Mouse (Mus musculus): ENCODE results near the gene Hoxa11.

Gene Hoxa11

DNA sequence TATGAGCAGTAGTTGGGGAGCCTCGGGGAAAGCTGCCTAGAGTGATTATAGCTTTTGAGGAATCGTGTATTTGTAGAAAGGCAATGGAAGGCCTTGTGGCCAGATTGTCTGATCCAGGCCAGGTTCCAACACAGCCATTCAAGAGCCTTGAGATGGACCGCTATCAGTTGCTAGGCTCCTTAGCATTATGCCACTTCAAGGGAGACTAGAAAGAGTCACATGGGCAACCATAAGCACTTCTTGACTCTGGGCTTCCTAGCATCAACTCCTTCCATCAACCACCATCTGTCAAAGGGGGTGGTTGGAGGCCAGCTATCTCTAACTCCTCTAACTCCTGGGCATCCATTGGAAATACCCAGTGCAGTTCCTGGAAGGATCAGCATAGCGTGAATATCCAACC lies 4.2 kb upstream of the Hoxa11 start:
- in situ Hi-C loops (cut with MboI; ENCODE audit: unreplicated experiment in 2 of 2) = loop anchor here (5.0 to 25.0 kb wide), 4 partner anchors 597 to 1962 kb away; partner anchors contain the start of gene Npvf (in 1 of the 2)

DNA sequence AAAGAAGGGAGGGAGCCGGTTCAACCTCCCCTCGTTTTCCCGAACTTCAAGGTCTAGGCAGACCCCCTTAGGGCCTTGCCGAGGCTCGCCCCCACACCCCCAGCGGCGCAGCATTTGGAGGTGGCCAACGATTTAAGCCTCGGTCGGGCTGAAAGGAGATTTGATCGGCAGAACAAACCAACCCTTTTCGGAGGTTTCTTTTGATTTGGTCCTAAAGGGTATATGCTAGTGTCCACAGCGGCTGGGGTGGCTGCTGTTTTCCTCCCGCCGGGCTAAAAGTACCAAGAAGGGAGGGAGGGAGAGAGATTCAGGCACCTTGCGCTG lies 3.8 kb upstream of the Hoxa11 start:
- in situ Hi-C loops (cut with MboI; ENCODE audit: unreplicated experiment in 2 of 2) = loop anchor here in 1 of 2 experiments (25.0 kb wide), 1 partner anchor 1587 kb away; the partner anchor contains the start of gene Npvf

DNA sequence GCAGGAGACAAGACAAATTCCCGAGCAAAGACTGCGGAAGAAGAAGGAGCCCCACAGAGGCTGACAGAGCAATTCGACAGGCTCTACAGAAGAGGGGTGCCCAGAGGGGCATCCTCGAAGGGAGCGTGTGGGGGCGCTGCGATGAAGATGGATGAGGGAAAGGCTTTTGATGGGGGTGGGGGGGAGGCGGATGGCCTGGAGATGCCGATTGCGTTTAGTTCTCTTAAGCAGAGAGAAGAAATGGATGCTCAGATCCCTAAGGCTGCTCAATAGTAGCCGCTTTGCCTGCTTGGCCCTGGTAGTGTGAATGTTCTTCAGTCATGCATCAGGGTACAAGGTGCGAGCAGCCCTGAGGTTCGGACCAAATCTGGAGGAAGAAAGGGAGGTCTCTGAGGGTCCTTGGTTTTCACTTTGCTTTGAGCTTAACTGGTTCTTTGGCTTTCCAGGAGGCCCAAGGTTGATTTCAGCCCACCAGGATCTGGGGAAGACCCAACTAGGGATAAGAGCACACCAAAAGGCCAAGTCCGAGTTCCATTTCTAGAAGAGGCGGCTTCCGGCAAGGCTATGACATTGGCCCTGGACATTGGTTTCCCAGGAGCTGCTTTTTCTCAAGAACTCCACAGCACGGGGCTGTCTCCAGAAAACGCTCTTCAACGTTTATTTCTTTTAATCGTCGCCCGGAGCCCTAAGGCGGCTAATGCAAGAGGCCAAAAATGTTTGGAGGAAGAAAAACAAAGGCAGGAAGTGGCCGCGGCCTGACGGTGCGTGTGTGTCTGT lies 3.2 kb upstream of the Hoxa11 start:
- in situ Hi-C loops (cut with MboI; ENCODE audit: unreplicated experiment in 2 of 2) = loop anchor here in 1 of 2 experiments (25.0 kb wide), 1 partner anchor 1587 kb away; the partner anchor contains the start of gene Npvf

DNA sequence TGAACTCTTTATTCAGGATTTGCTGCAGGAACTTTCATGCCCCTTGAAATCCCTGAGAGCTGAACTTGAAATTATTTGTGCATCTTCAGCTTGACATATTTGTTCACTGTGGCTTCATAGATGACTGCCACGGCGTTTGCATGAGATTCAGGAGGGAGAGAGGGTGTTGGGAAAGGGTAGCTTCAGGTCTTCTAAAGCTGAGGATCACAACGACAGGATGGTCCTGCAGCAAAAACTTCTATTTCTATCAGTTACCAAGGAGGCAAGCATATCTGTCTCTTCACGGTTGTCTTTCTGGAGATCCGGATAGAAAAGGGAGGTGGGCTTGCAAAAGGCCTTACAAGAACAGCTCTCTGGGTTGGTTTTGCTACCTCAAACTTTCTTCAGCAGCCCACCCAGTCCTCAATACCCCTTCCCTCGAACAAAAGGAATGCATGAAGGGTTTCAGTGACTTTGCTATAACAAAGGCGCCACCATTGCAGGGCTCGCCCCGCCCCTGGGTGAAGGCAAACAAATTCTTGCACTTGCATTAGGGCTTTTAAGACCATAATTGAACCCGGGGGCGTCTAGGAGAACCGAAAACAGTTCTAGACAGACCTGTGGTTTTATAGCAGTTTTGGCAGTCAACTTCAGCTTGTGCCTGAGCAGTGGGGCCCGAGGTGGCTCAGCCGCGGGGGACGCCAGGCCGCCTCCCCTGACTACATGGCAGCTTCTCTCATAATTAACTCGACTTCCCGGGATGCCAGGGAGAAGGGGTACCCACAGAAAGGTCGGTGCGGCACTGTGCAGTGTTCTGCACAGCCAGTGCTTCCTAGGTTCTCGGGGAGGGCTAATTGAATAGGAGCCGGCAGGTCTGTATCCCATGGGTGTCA lies 2.4 kb upstream of the Hoxa11 start:
- in situ Hi-C loops (cut with MboI; ENCODE audit: unreplicated experiment in 2 of 2) = loop anchor here in 1 of 2 experiments (25.0 kb wide), 1 partner anchor 1586 kb away; the partner anchor contains the start of gene Npvf

DNA sequence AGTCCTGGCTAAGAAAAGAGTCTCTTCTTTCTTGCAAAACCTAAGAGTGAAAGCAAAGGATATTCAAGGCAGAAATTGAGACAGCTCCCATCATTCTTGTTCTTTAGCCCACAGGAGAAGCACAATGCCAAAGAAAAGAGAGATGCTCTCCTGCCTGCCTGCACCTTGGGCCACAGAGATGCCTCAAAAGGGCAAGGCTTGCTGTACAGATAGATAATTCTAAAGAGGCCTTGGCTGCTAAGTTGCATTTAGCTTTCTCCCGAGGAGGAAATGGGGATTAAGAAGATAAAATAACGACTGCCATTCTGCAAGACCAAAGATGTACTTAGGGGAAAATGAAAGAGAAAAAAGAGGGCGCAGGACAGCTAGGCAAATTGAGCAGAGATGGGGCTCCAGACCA lies 1.3 kb upstream of the Hoxa11 start:
- in situ Hi-C loops (cut with MboI; ENCODE audit: unreplicated experiment in 2 of 2) = loop anchor here in 1 of 2 experiments (25.0 kb wide), 1 partner anchor 1585 kb away; the partner anchor contains the start of gene Npvf

DNA sequence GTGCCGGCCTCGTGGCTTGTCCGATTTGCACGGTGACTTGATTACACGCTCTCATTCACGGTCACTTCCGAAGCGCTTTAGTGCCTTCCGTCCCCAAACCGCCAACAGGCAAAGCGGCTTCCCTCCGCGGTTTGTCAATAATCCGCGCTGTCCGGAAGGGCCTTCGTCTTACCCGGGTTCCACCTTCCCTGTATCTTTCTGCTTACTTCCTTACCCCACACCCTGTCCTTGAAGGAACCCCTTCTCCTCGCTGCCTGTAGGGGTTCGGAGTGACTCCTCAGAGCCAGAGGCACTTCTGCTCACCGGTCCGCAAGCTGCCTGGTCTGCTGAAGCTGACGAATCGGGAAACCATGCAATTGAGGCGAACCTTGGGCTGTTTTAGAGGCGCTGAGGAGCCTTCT lies 793 bp upstream of the Hoxa11 start:
- in situ Hi-C loops (cut with MboI; ENCODE audit: unreplicated experiment in 2 of 2) = loop anchor here in 1 of 2 experiments (25.0 kb wide), 1 partner anchor 1584 kb away; the partner anchor contains the start of gene Npvf

DNA sequence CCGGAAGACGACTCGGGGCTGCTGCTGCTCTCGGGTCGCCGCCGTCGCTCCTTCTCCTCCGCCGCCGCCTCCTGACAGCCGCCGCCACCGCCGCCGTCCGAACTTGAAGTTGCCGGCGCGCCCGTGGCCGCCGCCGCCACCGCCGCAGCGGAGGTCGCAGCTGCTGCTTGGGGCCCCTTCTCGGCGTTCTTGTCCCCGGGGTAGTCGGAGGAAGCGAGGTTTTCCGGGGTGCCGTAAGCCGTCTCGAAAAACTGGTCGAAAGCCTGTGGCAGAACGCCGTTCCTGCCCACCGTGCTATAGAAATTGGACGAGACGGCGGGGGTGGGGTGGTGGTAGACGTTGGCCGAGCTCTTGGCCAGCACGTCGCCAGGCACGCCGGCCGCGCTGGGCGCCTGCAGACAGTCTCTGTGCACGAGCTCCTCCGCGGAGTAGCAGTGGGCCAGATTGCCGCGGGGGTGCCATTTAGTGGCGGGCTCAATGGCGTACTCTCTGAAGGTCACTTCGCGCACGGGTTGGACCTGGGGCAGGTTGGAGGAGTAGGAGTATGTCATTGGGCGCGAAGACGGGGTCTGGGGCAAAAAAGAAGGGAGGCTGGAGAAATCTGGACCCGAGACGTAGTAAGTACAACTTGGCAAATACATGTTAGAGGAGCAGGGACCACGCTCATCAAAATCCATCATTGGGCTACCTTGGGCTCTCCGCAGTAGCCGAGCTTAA lies 412 bp downstream of the Hoxa11 start:
- in situ Hi-C loops (cut with MboI; ENCODE audit: unreplicated experiment in 2 of 2) = loop anchor here in 1 of 2 experiments (25.0 kb wide), 1 partner anchor 1583 kb away; the partner anchor contains the start of gene Npvf

DNA sequence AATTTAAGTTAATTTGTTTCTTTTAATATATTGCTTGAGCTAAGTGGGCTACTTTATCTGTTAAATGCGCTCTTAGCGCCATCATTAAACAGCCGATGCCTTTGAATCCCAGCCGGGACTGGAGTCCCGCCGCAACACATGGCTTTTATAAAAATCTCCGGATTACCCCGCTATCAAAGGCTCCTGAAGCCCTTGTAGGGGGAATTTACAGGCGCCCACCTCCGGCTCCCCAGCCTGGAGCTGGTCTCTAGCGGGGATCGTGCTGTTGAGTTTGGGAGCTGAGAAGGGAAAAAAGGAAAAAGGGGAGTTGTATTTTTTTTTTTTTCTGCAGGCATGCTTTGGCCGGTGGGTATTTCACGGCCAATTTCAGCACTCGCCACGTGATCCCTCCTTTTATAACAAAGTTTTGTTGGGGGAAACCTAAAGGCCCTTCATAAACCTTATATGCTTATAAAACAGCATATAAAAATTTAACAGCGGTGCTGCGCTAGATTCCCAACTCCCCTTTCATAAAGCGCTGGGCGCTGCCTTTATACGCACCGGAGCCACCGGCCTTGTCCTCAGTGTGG lies 1.1 kb downstream of the Hoxa11 start:
- in situ Hi-C loops (cut with MboI; ENCODE audit: unreplicated experiment in 2 of 2) = loop anchor here in 1 of 2 experiments (25.0 kb wide), 1 partner anchor 1582 kb away; the partner anchor contains the start of gene Npvf

DNA sequence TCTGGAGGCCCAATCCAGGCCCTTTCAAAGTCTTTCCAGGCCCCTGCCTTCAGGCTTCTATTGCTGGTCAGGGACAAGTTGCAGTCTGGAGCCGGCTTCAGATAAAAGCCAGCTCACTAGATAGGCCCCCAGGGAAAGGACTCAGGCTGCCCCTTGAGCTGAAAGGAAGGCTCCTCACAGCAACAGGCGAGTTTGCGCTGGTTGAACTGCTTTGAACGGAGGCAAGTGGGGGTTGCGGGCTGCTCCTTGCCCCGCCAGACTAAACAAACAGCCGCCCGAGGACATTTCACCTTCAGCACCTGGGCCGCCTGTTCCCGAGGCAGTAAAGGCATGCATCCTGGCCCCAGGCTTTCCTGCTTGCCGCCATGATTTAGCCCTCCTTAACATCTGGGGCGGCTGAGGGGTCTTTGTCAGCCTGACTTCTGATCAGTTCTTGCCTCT lies 1.9 kb downstream of the Hoxa11 start:
- in situ Hi-C loops (cut with MboI; ENCODE audit: unreplicated experiment in 2 of 2) = loop anchor here in 1 of 2 experiments (25.0 kb wide), 1 partner anchor 1581 kb away; the partner anchor contains the start of gene Npvf

DNA sequence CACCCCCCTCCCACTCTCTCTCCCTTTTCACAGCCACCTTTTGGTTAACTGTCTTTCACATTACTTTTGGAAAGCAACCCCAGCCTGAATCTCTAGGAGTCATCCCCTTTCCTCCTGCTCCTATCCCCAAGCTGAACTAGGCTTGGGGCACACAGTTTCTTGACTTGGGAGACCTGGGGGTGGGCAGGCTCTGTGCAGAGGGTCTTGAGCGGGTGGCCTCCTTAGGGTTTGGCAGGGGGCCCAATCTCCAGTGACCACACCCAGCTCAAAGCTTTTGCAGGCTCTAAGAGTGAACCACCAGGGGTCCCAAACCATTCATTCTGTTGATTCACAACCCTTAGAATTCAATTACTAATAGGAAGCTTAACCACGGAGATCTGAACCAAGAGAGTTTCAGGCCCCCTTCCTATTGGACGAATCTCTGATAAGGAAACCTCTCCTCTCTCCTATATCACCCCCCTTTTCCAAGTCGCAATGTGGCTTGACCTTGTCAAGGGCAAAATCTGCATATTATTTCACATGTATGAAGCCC lies 2.7 kb downstream of the Hoxa11 start:
- in situ Hi-C loops (cut with MboI; ENCODE audit: unreplicated experiment in 2 of 2) = loop anchor here in 1 of 2 experiments (25.0 kb wide), 1 partner anchor 1581 kb away; the partner anchor contains the start of gene Npvf

DNA sequence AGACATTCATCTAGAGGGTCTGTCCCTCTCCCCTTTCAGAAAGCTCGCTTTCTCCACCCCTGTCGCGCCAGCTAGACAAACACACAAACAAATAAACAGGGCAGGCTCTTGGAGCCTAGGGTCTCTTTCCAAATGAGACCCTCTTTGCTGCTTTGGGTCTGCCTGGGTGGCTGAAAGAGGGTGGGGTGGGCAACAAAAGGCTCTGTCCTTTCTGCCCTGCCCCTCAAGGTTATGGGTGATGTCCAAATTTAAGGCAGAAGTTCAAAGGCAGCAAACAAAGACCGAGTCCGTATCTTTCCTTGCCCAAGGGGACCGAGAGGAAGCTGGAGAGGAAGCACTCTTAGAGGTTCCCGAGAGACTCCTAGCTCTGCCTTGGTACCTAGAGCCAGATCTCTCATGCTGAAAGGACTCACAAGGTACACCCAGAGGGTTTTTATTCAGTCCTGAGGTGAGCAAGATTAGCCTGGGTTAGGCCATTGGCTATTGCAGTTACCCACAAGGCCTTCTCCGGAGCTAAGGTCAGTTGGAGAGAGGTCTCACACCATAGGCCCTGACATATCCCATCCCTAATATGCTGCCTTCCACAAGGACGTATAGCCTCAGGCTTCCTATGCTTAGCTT lies 4.5 kb downstream of the Hoxa11 start:
- in situ Hi-C loops (cut with MboI; ENCODE audit: unreplicated experiment in 2 of 2) = loop anchor here in 1 of 2 experiments (25.0 kb wide), 1 partner anchor 1579 kb away; the partner anchor contains the start of gene Npvf

DNA sequence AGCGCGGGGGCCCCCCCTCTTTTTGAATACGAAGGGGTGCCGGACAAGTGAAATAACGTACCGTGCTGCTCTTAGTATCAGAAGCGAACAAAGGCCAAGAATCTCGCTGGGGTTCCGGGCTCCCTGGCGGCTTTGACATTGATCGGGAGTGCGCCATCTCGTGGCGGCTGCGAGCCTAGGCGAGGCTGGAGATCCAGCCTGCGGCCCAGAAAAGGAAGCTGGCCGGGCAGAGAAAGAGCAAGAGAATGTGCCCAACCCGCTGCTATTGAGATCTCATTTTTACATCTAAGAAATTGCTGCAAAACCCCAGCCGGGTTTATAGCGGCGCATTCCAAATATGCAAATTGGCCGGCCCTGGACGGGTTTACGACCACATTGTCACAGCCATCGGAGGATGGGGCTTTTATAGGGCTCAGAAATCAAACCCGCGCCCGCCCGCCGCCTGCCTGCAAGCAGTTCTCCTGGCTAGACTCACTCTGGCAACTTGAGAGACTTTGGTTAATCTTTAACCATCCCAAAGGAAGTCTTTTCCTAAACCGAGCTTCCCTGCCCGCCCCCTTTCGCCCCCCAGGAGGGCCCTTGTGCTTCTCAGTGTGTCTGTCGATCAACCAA lies 5.1 kb downstream of the Hoxa11 start, which contains the start of gene Hoxa10:
Gene Hoxa10, minus strand, starts transcription at position 466 of the 612 bp plus-strand sequence.
- in situ Hi-C loops (cut with MboI; ENCODE audit: unreplicated experiment in 2 of 2) = loop anchor here in 1 of 2 experiments (25.0 kb wide), 1 partner anchor 1578 kb away; the partner anchor contains the start of gene Npvf

DNA sequence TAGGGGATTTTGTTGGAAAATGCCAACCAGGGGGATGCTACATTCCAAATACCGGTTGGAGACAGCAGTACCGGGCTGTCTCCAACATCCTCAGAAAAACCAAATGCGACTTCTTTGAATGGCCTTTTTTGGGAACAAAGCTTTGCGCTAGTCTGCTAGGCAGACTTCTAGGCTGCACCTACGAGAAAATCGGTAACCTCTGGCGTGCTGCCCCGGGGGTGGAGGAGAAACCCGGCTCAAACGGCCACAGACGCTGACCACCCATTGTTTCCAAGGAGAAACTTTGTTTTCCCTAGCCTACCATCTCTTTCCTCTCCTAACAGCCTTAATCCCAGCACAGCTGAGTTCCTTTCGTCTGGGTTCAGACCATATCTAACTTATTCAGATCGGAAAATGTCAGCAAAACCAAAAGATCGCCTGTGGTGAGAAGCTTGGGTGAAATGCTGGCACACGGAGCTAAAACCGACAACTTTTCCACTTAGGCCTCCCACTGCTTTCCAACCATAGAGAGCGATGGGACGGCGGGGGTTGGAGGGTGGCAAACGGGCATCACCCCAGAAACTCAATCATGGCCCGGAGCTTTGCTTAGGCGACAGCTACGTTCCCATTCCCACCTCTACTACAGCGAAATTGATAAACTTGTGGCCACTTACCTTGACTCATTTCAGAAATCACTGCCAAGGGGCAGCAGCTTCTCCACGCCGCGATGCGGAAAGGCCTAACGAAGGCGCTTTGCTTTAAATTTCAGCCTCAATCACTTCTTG lies 5.8 kb downstream of the Hoxa11 start:
- in situ Hi-C loops (cut with MboI; ENCODE audit: unreplicated experiment in 2 of 2) = loop anchor here in 1 of 2 experiments (25.0 kb wide), 1 partner anchor 1578 kb away; the partner anchor contains the start of gene Npvf

DNA sequence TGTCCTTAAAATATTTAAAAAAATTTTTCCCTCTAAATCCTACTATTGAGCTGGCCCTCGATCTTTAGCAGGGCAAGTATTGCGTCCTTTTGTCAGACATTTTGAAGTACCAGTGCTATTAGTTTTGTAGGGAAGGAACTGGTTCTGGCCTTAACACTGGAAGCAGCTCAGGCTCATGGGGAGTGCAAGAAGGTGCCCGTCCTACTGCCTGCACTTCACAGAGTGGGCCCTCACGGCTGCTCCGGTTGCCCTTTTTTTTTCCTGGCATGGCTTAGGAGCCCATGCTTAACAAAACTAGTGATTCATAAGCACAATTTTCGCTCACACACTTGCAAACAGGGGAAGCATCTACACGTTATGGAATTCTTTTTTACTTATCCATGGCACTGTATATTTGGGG lies 6.6 kb downstream of the Hoxa11 start:
- in situ Hi-C loops (cut with MboI; ENCODE audit: unreplicated experiment in 2 of 2) = loop anchor here in 1 of 2 experiments (25.0 kb wide), 1 partner anchor 1577 kb away; the partner anchor contains the start of gene Npvf

DNA sequence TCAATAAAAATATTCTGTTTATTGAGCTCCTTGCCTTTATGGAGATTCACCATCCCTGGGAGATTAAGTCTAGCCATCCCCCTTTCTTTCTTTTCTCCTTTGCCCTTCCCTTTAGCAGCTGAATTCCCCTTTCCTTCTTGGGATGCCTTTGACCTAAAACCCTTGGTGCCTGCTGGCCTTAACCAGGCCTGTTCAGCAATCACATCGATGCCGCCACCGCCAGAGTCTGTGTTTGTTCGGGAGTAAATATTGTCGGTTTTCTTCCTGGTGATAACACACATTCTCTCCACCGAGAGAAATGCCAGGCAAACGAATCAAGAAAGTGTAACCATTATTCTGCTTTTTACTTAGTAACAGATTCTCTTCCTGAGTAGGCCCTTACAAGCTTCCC lies 7.5 kb downstream of the Hoxa11 start:
- in situ Hi-C loops (cut with MboI; ENCODE audit: unreplicated experiment in 2 of 2) = loop anchor here in 1 of 2 experiments (25.0 kb wide), 1 partner anchor 1576 kb away; the partner anchor contains the start of gene Npvf

DNA sequence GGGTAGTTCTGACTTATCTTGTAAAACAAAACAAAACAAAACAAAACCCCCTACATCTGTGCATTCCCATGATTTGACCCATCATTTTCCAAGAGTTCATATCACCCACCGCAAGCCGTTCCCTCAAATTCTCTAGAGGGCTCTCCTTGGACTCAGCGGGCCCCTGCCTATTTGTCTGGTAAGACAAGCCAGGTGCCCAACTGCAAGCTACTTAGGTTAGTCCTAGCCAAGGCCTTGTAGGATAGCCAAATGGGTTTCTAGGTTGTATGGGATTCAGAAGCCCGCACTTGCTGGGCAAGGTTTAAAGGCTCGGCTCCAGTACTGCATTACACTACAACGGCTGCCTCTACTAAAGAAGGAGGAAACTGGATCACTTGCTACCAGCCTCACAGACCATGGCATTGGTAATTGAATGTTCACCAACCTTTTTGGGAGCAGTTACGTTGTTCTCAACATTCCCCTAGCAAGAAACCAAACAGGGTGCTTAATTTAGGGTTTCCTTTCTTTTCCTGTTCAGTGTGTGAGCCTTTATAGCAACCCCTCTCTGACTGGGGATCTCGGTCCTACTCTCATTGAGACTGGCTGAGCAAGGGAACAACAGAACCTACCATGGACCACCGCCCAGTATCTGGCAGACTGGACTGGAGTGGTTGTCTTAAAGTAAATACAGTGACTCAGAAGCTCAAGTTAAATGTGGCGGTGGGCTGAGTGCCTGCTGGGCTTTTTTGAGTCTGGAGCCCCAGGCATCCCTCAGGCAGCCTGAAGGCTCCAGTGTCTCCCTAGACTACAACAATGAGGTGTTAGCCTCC lies 8.1 kb downstream of the Hoxa11 start:
- in situ Hi-C loops (cut with MboI; ENCODE audit: unreplicated experiment in 2 of 2) = loop anchor here in 1 of 2 experiments (25.0 kb wide), 1 partner anchor 1575 kb away; the partner anchor contains the start of gene Npvf
